Mouse (Mus musculus) testis, adult 10 weeks (tissue): ENCODE measurements around the gene Pam16. TPM values are rescaled to one million over a fixed set of nuclear protein-coding genes. Genes with fewer than 3 reads are reported as not detected.

Experiments
- polyA plus RNA-seq: library from polyadenylated mRNA; stranded (reverse); fragments of 350-450 nt; fragmentation: Illumina TruSeq; extraction: RNeasy Lipid Tissue Mini Kit (QIAGEN cat#74804); gene quantifications from one replicate; pipeline ENCODE4 v1.2.3, GENCODE M21; 2014; ENCODE audit warnings: low read depth, low replicate concordance

Gene Pam16
- polyA plus RNA-seq: 67.4 TPM

DNA sequence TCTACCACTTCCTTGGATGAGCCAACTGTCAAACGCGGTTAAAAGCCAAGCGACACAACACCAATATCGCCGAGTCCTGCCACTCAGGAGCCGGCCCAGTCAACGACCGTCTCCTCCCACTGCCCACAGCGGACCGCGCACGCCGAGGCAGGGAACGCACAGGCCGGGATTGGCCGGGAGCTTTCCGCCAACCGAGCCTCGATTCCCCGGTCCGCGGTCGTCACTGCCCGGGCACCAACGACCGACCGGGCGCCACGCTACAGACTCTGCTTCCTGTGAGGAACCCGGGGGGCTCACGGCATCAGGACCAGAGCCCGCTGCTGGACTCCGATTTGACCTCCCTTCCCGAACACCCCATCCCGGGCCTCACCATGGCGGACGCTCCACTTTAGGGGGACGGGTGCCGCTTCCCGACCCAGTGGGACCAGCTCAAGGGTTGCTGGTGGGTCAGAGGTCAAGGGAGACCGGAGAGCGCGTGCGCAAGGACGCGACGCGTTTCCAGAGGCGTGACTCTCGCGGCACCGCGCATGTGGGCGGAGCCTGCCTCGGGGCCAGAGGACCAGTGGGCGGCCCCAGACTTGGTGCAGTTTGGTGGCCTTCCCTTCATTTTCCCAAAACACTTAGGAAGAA lies at the start of gene Pam16:
TSS of gene Pam16 (minus strand) at position 508 of the 630 bp plus-strand sequence.

GRCm38 (mm10) chr16:4639831-4640237 lies 15.0 kb upstream of the Pam16 start, which contains the start of the genes Vasn and Dnaja3:
Gene Vasn, plus strand, starts transcription at chr16:4639941.
Gene Dnaja3, plus strand, starts transcription at chr16:4639989.

GRCm38 (mm10) chr16:4593971-4594813 lies 30.6 kb downstream of the Pam16 start, which contains the start of gene Glis2:
Gene Glis2, plus strand, starts transcription at chr16:4594713.

Other genes starting within 250 kb of the Pam16 start
- 0.90 TPM for gene Adcy9, start 204.5 kb downstream of the Pam16 start, polyA plus RNA-seq
- gene Srl, start 83.2 kb downstream of the Pam16 start, polyA plus RNA-seq: 5.8 TPM
- gene Tfap4, start 65.1 kb downstream of the Pam16 start, polyA plus RNA-seq: 0.49 TPM
- gene Glis2, start 30.3 kb downstream of the Pam16 start, polyA plus RNA-seq: 0.27 TPM
- gene Vasn, start 15.0 kb upstream of the Pam16 start, polyA plus RNA-seq: 1.4 TPM
- gene Dnaja3, start 15.0 kb upstream of the Pam16 start, polyA plus RNA-seq: 26.9 TPM
- gene Coro7, start 54.8 kb upstream of the Pam16 start, polyA plus RNA-seq: 0.31 TPM
- 0.28 TPM for gene Nmral1, start 94.4 kb upstream of the Pam16 start, polyA plus RNA-seq
- 639 TPM for gene Hmox2, start 101.4 kb upstream of the Pam16 start, polyA plus RNA-seq
- 26.2 TPM for gene Cdip1, start 165.3 kb upstream of the Pam16 start, polyA plus RNA-seq
- gene 4930562C15Rik, start 210.4 kb upstream of the Pam16 start, polyA plus RNA-seq: 21.1 TPM